Mouse (Mus musculus) lung, postnatal 14 days (tissue): Measurements from ENCODE around the gene Zmynd15.
"Not testable (repeated sequence)": the region's sequence is repeated elsewhere in the genome, so short reads cannot be mapped to it uniquely, and the experiment has no call there.

Experiments used
- DNase-seq: peaks from one replicate; pipeline ENCODE4 v3.0.0; 2021

Gene Zmynd15

DNA sequence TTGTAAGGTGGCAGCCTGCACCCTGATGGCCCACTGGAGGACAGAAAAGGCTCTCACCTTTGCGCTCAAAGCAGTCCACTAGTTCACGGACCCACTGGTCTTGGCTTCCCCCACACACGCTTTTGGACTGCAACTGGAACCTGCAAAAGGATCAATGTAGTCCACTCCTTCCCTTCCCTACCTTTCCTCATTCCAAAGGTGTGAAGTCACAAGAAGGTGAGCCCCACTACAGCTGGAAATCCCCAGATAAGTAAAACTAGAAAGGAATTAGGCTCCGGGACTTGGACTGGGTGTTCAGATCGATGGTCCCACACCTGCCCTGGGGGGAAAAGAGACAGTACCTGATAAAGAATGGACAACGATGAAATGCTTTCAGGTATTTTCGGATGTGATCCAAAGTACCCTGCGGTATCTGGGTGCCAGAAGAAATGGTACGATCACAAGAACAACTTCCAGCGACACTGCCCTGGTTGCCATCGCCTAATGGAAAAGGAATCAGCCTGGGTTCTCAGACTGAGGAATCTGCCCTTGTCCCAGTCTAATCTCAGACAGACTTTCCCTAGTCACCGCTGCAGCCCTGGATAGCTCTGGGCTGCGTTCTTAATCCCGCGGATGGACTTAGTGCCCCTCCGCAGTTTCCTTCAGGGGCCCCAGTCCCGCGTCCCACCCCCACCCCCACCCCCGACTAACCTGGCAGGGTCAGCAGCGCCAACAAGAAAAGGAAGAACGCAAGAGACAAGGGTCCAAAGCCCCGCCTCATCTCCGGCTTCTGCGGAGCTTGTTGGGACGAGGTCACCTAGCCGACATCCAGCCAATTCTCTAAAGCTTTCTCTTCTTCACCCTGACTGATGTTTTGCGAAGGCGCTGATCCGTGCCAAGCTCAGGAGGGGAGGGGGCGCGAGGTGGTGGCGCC lies at the start of gene Zmynd15:
TSS of gene Zmynd15 (plus strand) at position 746 of the 913 bp plus-strand sequence.
- peak; percentile 22 for DNase-seq

GRCm38 (mm10) chr11:70409594-70410296 lies 49.5 kb upstream of the Zmynd15 start, which contains the start of gene Pelp1:
Gene Pelp1 (minus strand): TSS chr11:70410031.
- peak; percentile 84 for DNase-seq

- no peak for DNase-seq
These were observed 49.0 kb upstream of the Zmynd15 start for GRCm38 (mm10) chr11:70410297-70410643.

- DNase-seq: no peak
These were observed 46.6 kb upstream of the Zmynd15 start for GRCm38 (mm10) chr11:70412591-70412990.

- peak; percentile 84 for DNase-seq
These were observed 45.3 kb upstream of the Zmynd15 start for GRCm38 (mm10) chr11:70413961-70414360.

- no peak for DNase-seq
These were observed 41.0 kb upstream of the Zmynd15 start for GRCm38 (mm10) chr11:70418199-70418598.

DNA sequence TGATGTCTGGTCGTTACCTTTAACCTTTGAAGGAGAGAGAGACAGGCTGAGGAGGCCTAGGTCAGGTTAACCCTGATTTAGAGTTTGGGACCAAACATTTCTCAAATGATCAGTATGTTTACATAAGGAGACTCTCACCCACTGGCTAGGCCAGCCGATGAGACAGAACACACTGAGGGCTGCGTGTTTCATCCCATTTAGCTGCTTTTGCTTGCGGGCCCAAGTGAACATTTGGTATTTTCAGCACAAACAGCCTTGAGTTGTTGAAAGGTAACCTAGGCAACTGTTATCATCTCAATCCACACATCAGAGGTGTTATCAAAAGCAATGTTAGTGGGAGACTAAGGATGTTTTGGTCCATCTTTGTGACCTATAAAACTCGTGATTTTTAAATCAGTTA lies 39.7 kb upstream of the Zmynd15 start:
- no peak for DNase-seq

- DNase-seq: not testable (repeated sequence)
These were observed 32.6 kb upstream of the Zmynd15 start for GRCm38 (mm10) chr11:70426598-70426997.

- DNase-seq: no peak
These were observed 27.7 kb upstream of the Zmynd15 start for GRCm38 (mm10) chr11:70431574-70431973.

GRCm38 (mm10) chr11:70432048-70432894 lies 27.0 kb upstream of the Zmynd15 start, which contains the start of gene Arrb2:
Gene Arrb2 (plus strand): TSS chr11:70432635.
- peak; percentile 99 for DNase-seq

- peak; percentile 18 for DNase-seq
These were observed 26.2 kb upstream of the Zmynd15 start for GRCm38 (mm10) chr11:70432895-70433568.

DNA sequence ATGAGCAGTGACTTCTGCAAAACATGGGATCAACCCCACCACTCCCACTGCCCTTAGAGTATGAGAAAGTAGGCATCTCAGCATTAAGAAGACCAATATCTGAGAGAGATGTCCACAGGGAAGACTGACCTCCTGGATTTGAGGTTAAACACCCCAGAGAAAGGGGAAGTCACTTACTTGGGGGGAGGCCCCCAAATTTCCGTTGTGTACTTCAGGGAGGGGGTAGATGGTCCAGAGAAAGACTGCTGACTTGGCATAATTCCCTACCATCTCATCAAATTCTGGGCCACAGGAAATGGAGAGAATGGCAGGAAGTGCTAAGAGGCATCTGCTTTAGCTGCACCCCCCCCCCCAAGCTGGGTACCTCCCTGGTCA lies 25.7 kb upstream of the Zmynd15 start:
- no peak for DNase-seq

GRCm38 (mm10) chr11:70433951-70434350 lies 25.3 kb upstream of the Zmynd15 start:
- DNase-seq: no peak

- DNase-seq: no peak
These were observed 23.8 kb upstream of the Zmynd15 start for GRCm38 (mm10) chr11:70435476-70435875.

- no peak for DNase-seq
These were observed 21.8 kb upstream of the Zmynd15 start for GRCm38 (mm10) chr11:70437426-70437825.

GRCm38 (mm10) chr11:70438728-70439374 lies 20.4 kb upstream of the Zmynd15 start:
- no peak for DNase-seq

- DNase-seq: no peak
These were observed 18.6 kb upstream of the Zmynd15 start for GRCm38 (mm10) chr11:70440637-70441036.

DNA sequence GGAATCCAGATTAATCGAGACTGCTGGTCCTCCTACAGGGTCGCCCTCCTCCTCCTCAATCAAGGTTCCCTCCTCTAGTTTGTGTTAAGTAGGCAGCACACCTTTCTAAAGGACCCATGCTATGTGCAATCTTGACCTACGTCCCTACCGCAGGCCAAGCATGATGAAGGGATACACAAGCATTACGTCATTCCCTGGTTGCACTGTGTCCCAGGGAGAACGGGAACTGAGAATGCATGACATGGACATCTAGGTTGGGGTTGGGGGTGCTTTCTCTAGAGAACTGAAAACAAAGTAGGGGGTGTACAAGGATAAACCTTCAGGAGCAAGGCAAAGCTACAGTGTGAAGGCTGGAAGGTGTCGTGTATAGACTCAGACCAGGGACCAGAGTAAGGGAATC lies 17.4 kb upstream of the Zmynd15 start:
- DNase-seq: no peak

- DNase-seq: no peak
These were observed 15.3 kb upstream of the Zmynd15 start for GRCm38 (mm10) chr11:70443964-70444363.

DNA sequence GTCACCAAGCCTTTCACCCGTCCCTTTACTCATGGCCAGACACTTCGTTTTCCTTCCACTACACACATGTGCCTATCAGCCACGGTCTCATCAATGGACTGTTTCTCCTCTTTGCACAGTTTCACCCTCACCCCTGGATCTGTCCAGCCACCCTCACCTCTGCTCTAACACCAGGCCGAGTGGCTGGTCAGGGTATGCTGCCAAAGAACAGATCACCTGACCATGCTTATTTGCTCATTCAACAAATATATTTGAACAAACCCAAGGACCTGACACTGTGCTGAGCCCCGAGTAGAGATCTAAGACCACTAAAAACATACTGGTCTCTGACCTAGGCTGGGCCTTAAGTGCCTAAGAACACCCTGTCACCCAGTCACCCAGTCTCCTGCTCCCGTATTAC lies 14.6 kb upstream of the Zmynd15 start:
- DNase-seq: no peak

DNA sequence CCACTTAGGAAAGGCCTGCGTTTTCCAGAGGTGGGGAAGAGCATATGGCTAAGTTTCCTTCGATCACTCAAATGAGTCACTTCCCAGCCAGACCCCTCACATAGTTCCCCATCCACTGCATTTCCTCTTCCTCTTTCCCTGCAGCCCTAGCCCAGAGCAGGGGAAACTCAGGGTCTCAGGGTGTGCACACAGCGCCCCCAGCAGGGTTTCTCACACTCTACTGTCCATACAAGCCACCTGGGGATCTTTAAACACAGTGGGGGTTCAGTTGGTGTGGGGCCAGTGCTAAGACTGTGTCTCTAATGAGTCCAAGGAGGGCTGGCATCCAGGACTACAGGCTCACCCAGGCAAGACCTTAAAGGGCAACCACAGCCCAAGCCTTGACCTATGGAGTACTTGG lies 12.5 kb upstream of the Zmynd15 start:
- no peak for DNase-seq

- no peak for DNase-seq
These were observed 11.9 kb upstream of the Zmynd15 start for GRCm38 (mm10) chr11:70447373-70447772.
